Mouse (Mus musculus) inflammation-experienced regulatory T-cells, adult 6 months (primary cell): ENCODE results near the gene Ttll11. TPM values are rescaled to one million over a fixed set of nuclear protein-coding genes. Genes with fewer than 3 reads are reported as not detected.

ENCODE experiments used
- ATAC-seq: one replicate; pipeline ENCODE4 v1.8.0; 2017
- polyA plus RNA-seq, 3 experiments: library from polyadenylated mRNA; unstranded; fragments of 100-300 nt; shearing (Covaris generic); gene quantifications; one replicate each; pipeline ENCODE4 v1.2.1; 2017

Gene Ttll11
- polyA plus RNA-seq, 3 experiments from 2014 or later = not detected

- ATAC-seq = no peak
These were observed 156.1 kb downstream of the Ttll11 start for GRCm38 (mm10) chr2:35823589-35823988.

GRCm38 (mm10) chr2:35818883-35819282 lies 160.8 kb downstream of the Ttll11 start:
- ATAC-seq = no peak

GRCm38 (mm10) chr2:35816056-35816661 lies 163.6 kb downstream of the Ttll11 start:
- ATAC-seq = no peak

- no peak for ATAC-seq
These were observed 167.2 kb downstream of the Ttll11 start for GRCm38 (mm10) chr2:35812561-35812933.

- ATAC-seq = no peak
These were observed 167.7 kb downstream of the Ttll11 start for GRCm38 (mm10) chr2:35811801-35812560.

GRCm38 (mm10) chr2:35810027-35810426 lies 169.7 kb downstream of the Ttll11 start:
- no peak for ATAC-seq

GRCm38 (mm10) chr2:35809141-35809540 lies 170.6 kb downstream of the Ttll11 start:
- no peak for ATAC-seq

GRCm38 (mm10) chr2:35805881-35806280 lies 173.8 kb downstream of the Ttll11 start:
- no peak for ATAC-seq

- ATAC-seq = no peak
These were observed 176.6 kb downstream of the Ttll11 start for GRCm38 (mm10) chr2:35803095-35803494.

GRCm38 (mm10) chr2:35801759-35802158 lies 178.0 kb downstream of the Ttll11 start:
- ATAC-seq = no peak

GRCm38 (mm10) chr2:35799073-35799472 lies 180.6 kb downstream of the Ttll11 start:
- no peak for ATAC-seq

- ATAC-seq = no peak
These were observed 181.7 kb downstream of the Ttll11 start for GRCm38 (mm10) chr2:35797998-35798397.

GRCm38 (mm10) chr2:35789362-35790326 lies 190.1 kb downstream of the Ttll11 start:
- ATAC-seq = no peak

- no peak for ATAC-seq
These were observed 193.8 kb downstream of the Ttll11 start for GRCm38 (mm10) chr2:35785877-35786276.

GRCm38 (mm10) chr2:35783368-35783767 lies 196.3 kb downstream of the Ttll11 start:
- no peak for ATAC-seq

- no peak for ATAC-seq
These were observed 200.4 kb downstream of the Ttll11 start for GRCm38 (mm10) chr2:35779266-35779665.

GRCm38 (mm10) chr2:35776935-35777334 lies 202.8 kb downstream of the Ttll11 start:
- no peak for ATAC-seq

GRCm38 (mm10) chr2:35775651-35776055 lies 204.1 kb downstream of the Ttll11 start:
- no peak for ATAC-seq

- no peak for ATAC-seq
These were observed 209.2 kb downstream of the Ttll11 start for GRCm38 (mm10) chr2:35770541-35770940.

GRCm38 (mm10) chr2:35769398-35769797 lies 210.3 kb downstream of the Ttll11 start:
- no peak for ATAC-seq

GRCm38 (mm10) chr2:35768538-35769238 lies 211.0 kb downstream of the Ttll11 start:
- ATAC-seq = no peak

- ATAC-seq = no peak
These were observed 211.7 kb downstream of the Ttll11 start for GRCm38 (mm10) chr2:35767834-35768537.
